Mouse (Mus musculus) left cerebral cortex, postnatal 25 days (tissue): ENCODE measurements around the gene Olfr10. TPM values are rescaled to one million over a fixed set of nuclear protein-coding genes. Genes with fewer than 3 reads are reported as not detected.
A peak's percentile ranks its signal among the peaks of the same experiment; 100 is the strongest.
"Not testable (repeated sequence)": the region's sequence is repeated elsewhere in the genome, so short reads cannot be mapped to it uniquely, and the experiment has no call there.

Source experiments
- DNase-seq, 2 experiments: peaks; one replicate each; pipeline ENCODE4 v3.0.0; 2022; ENCODE audit warnings: low spot score in 2 of 2, mixed read lengths in 1 of 2
- intact Hi-C: fragments of 180-260 bp; cut with DNase I; formaldehyde crosslinking; loops from one replicate; pipeline ENCODE4 v1.15.1; 2025
- total RNA-seq, 2 experiments: library from RNA; stranded (reverse); gene quantifications; 2 replicates each; pipeline ENCODE4 v1.2.3; 2021

Olfr10 gene
- not detected for total RNA-seq

GRCm38 (mm10) chr11:49304441-49304840 is at the start of gene Olfr10:
Gene Olfr10 (plus strand): TSS chr11:49304741.
- DNase-seq = no peak
- intact Hi-C loops = no loop called here

GRCm38 (mm10) chr11:49259296-49259695 is 45.2 kb upstream of the Olfr10 start:
- no peak for DNase-seq
- intact Hi-C loops = loop anchor here (10.0 kb wide), 1 partner anchor 454 kb away; the partner anchor contains the start of gene Rack1

- intact Hi-C loops = loop anchor here (10.0 kb wide), 1 partner anchor 455 kb away; the partner anchor contains the start of gene Rack1
- no peak for DNase-seq
Observed at GRCm38 (mm10) chr11:49259829-49260228, 44.7 kb upstream of the Olfr10 start.

- intact Hi-C loops = no loop called here
- no peak for DNase-seq
Observed at GRCm38 (mm10) chr11:49260598-49261312, 43.8 kb upstream of the Olfr10 start.

GRCm38 (mm10) chr11:49261313-49261855 is 43.2 kb upstream of the Olfr10 start:
- DNase-seq = no peak
- intact Hi-C loops = no loop called here

- DNase-seq = no peak
- intact Hi-C loops = no loop called here
Observed at GRCm38 (mm10) chr11:49262286-49262685, 42.3 kb upstream of the Olfr10 start.

- intact Hi-C loops = no loop called here
- no peak for DNase-seq
Observed at GRCm38 (mm10) chr11:49263149-49263548, 41.4 kb upstream of the Olfr10 start.

GRCm38 (mm10) chr11:49264081-49264480 is 40.5 kb upstream of the Olfr10 start:
- DNase-seq = no peak
- intact Hi-C loops = no loop called here

- no peak for DNase-seq
- intact Hi-C loops = no loop called here
Observed at GRCm38 (mm10) chr11:49264622-49265021, 39.9 kb upstream of the Olfr10 start.

- intact Hi-C loops = no loop called here
- no peak for DNase-seq
Observed at GRCm38 (mm10) chr11:49265101-49265500, 39.4 kb upstream of the Olfr10 start.

- no peak for DNase-seq
Observed at GRCm38 (mm10) chr11:49266671-49267070, 37.9 kb upstream of the Olfr10 start.

GRCm38 (mm10) chr11:49267316-49267715 is 37.2 kb upstream of the Olfr10 start:
- intact Hi-C loops = no loop called here
- DNase-seq = no peak

More at GRCm38 (mm10) chr11:49266671-49267070, 37.9 kb upstream of the Olfr10 start:
- intact Hi-C loops = no loop called here

GRCm38 (mm10) chr11:49267970-49268579 is 36.5 kb upstream of the Olfr10 start:
- intact Hi-C loops = no loop called here
- no peak for DNase-seq

GRCm38 (mm10) chr11:49269761-49270160 is 34.8 kb upstream of the Olfr10 start:
- intact Hi-C loops = loop anchor here (5.0 to 10.0 kb wide), 2 partner anchors 167 to 265 kb away; no protein-coding TSS in a partner anchor

GRCm38 (mm10) chr11:49270368-49270767 is 34.2 kb upstream of the Olfr10 start:
- intact Hi-C loops = loop anchor here (5.0 to 10.0 kb wide), 2 partner anchors 168 to 264 kb away; no protein-coding TSS in a partner anchor
- no peak for DNase-seq

More at GRCm38 (mm10) chr11:49269761-49270160, 34.8 kb upstream of the Olfr10 start:
- DNase-seq = no peak

- DNase-seq = peak in 1 of 2 experiments; percentile 67
- intact Hi-C loops = loop anchor here (1.0 to 10.0 kb wide), 3 partner anchors 82 to 263 kb away; no protein-coding TSS in a partner anchor
Observed at GRCm38 (mm10) chr11:49271334-49271733, 33.2 kb upstream of the Olfr10 start.

GRCm38 (mm10) chr11:49273834-49274519 is 30.6 kb upstream of the Olfr10 start:
- DNase-seq = no peak
- intact Hi-C loops = loop anchor here (5.0 to 10.0 kb wide), 2 partner anchors 172 to 261 kb away; no protein-coding TSS in a partner anchor

- no peak for DNase-seq
- intact Hi-C loops = loop anchor here (10.0 kb wide), 1 partner anchor 257 kb away; no protein-coding TSS in a partner anchor
Observed at GRCm38 (mm10) chr11:49278222-49278621, 26.3 kb upstream of the Olfr10 start, which contains the start of gene Olfr1393. Gene Olfr1393 (plus strand): TSS chr11:49278304.

GRCm38 (mm10) chr11:49284982-49285381 is 19.6 kb upstream of the Olfr10 start, which contains the start of gene Olfr1392:
Gene Olfr1392 (plus strand): TSS chr11:49285282.
- intact Hi-C loops, DNase-seq: not testable (repeated sequence)
